15 mouse cellular contexts compared by ENCODE assay signal in the genomic region with DNA sequence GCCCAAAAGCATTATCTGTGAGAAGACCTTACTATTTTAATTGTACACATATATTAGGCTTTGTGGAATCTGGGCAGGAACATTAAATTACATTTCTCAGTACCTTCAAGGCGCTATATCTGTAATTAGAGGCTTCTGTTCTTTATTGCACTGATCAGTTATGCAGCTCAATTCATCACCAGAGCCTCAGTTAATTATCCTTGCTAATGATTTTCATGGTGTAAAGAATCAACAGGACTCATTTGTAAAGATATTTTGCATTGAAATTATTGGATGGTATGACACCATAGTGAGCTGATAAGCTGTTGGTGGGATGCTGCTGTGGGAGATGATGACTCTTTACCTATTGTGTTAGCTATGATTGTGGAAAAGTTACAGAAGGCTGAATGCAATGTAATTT.
"Had no signal": no experiment of that assay in that cellular context is flagged by ENCODE, and none has a peak within 500 bp of the region (broad histone marks: within the 10 kb centered on the region; RNA-seq: fewer than 3 reads in every experiment).

No protein-coding gene starts in this region.

- H3K36me3 ChIP-seq: limb, embryonic 15.5 days; liver, embryonic 12.5 days; midbrain, embryonic 10.5 days had no signal

- H3K4me3 ChIP-seq: limb, embryonic 15.5 days; liver, embryonic 12.5 days; midbrain, embryonic 10.5 days had no signal

- H3K9ac ChIP-seq: limb, embryonic 15.5 days; liver, embryonic 12.5 days; lung, embryonic 14.5 days had no signal

- H3K27ac ChIP-seq: limb, embryonic 15.5 days; liver, embryonic 12.5 days; midbrain, embryonic 10.5 days had no signal

- H3K9me3 ChIP-seq: limb, embryonic 15.5 days; liver, embryonic 12.5 days; midbrain, embryonic 10.5 days had no signal

- H3K4me2 ChIP-seq: limb, embryonic 15.5 days; liver, embryonic 12.5 days; lung, embryonic 14.5 days had no signal

- H3K27me3 ChIP-seq: limb, embryonic 15.5 days; liver, embryonic 12.5 days had no signal

- H3K4me1 ChIP-seq: limb, embryonic 15.5 days; liver, embryonic 12.5 days; midbrain, embryonic 10.5 days had no signal

- ATAC-seq: liver, embryonic 12.5 days had no signal

- DNase-seq: kidney, postnatal 36 days; layer of hippocampus, adult 9-11 months; layer of hippocampus, postnatal 36 days; lung, embryonic 14.5 days; lung, postnatal 10 days; lung, postnatal 4 days; midbrain, embryonic 14.5 days; retina, postnatal 1 day; right cerebral cortex, postnatal 4 days; spleen, adult 18-20 months; thymus, adult 18-20 months; thymus, postnatal 14 days had no signal
